Mouse (Mus musculus): ENCODE measurements around the gene Ndufb6. TPM values are rescaled to one million over a fixed set of nuclear protein-coding genes. Genes with fewer than 3 reads are reported as not detected.
A peak's percentile ranks its signal among the peaks of the same experiment; 100 is the strongest.
"Not testable (repeated sequence)": the region's sequence is repeated elsewhere in the genome, so short reads cannot be mapped to it uniquely, and the experiment has no call there.

Gene Ndufb6
- total RNA-seq (2021): 100 to 1,000 TPM; 166 to 192 TPM

DNA sequence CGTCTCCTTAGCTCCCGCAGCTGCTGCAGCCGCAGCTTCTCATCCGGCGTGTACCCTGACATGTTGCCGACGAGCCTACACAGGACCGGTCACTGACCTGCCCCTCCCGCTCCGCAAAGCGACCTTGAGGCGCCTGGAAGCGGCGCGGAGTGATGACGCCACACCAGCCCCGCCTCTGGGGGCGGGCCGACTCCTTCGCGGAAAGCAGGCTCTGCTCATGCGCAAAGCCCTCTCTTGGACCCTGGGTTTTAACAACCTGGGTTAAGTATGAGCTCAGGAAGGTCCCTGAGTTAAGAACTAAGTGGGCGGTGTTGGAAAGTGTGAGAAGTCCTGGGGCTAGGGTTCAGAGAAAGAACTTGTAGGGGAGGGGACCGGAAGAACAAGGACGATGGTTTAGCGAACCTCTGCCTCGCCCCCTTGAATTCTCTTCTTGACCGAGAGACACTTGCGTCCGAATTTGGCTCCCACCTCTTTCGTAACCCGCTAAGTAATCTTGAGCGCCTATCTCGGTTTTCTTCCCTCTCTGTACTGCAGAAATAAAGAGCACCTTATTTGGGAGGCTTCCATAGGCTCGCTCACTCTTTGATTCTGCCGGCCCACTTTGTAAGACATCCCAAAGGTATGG lies at the start of gene Ndufb6:
TSS of gene Ndufb6 (minus strand) at position 146 of the 625 bp plus-strand sequence.
- DNase-seq (ENCODE audit: extremely low spot score in 1 of 2, low spot score in 1 of 2): peak; percentile 92 to 95

DNA sequence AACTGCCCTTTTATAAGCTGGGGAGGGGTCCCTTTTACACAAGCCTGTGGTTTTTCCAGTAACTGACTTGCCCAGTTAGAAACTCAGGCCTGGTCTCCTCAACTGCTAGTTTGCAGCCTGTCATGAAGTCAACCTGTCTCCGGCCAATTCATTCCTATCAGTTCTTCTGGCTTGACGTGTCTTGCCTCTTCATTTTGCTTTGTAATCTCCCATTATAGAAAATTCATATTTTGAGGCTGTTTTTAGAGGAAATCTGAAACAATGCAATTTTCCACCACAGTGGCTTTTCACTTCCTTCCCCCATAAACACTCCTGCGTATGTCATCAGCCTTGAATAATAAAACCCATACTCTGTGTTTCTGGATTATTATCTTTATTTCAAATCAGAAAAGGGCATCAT lies 47.9 kb upstream of the Ndufb6 start:
- DNase-seq (ENCODE audit: extremely low spot score in 1 of 2, low spot score in 1 of 2): no peak

DNA sequence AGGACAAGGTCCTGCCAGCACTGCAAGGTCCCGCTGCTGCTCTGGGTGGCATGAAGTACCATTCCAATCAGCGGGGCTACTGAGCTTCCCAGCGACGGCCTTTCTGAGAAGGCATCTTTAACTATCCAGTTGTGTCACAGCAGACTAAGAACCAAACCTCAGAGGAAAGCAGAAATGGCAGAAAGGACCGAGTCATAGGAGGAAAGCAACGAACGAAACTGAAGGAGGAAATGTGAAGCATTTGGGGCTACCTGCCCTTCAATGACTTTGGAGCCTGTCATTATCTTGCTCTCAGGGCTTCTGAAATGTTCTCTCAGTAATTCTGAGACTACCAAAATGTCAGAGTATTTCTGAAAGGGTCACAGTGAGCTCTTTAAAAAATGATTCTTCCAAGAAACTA lies 45.4 kb upstream of the Ndufb6 start:
- no peak for DNase-seq (ENCODE audit: extremely low spot score in 1 of 2, low spot score in 1 of 2)

DNA sequence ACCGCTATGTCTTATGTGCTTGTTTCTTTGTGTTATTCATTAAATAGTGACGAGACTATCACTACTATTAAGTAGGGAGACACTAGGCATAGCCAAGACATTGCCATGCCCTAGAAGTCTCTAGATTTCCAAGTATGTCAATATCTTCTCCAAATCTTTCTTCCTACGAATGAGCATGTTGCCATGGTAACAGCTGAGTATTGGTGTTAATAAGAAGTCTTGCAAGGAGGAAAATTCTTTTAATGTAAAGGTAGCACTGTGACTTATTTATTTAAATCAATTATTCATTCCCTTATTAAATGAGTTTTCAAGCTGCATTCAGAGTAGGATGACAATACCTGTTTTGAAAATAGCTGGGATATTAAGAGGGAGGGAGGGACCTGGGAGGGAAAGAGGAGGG lies 38.2 kb upstream of the Ndufb6 start:
- DNase-seq (ENCODE audit: extremely low spot score in 1 of 2, low spot score in 1 of 2): no peak

DNA sequence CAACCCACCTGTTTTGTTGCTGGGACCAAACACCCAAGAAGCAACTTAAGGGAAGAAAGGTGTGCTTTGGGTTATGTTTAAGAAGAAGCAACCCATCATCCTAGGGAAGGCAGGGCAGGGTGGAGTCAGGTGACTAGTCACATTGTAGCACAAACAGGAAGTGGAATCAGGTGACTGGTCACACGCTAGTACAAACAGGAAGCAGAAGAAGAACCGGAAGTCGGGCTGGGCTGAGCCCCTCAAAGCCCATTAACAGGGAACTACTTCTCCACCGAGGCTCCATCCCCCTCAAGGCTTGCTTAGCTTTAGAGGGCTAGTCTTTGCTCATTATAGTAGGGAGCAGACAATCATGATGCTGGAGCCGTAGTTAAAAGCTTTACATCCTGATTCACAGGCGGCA lies 33.8 kb upstream of the Ndufb6 start:
- no peak for DNase-seq (ENCODE audit: extremely low spot score in 1 of 2, low spot score in 1 of 2)

DNA sequence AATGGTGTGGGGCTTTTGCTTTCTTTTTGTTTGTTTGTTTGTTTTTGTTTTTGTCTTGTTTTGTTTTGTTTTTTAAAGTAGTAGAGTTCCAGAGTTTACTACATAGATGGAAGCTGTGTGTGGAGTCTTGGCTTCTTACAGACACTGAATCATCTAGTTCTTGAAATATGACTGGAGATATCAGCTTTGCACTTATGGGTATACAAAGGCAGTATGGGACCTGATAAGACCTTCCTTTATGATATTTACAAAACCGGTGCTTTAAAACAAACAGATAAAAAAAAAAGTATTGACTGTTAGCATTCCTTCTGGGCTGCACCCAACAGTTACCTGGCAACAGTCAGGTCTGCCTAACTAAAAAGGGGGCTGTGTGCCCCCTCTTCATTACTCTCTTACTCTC lies 33.0 kb upstream of the Ndufb6 start:
- DNase-seq (ENCODE audit: extremely low spot score in 1 of 2, low spot score in 1 of 2): no peak

- DNase-seq (ENCODE audit: extremely low spot score in 1 of 2, low spot score in 1 of 2): no peak
These were observed 31.7 kb upstream of the Ndufb6 start for GRCm38 (mm10) chr4:40310796-40311383.

GRCm38 (mm10) chr4:40309682-40310081 lies 30.5 kb upstream of the Ndufb6 start:
- no peak for DNase-seq (ENCODE audit: extremely low spot score in 1 of 2, low spot score in 1 of 2)

GRCm38 (mm10) chr4:40302445-40303125 lies 23.4 kb upstream of the Ndufb6 start:
- no peak for DNase-seq (ENCODE audit: extremely low spot score in 1 of 2, low spot score in 1 of 2)

- DNase-seq (ENCODE audit: extremely low spot score in 1 of 2, low spot score in 1 of 2): peak; percentile 57 to 69
These were observed 22.0 kb upstream of the Ndufb6 start for GRCm38 (mm10) chr4:40301076-40301789.

- no peak for DNase-seq (ENCODE audit: extremely low spot score in 1 of 2, low spot score in 1 of 2)
These were observed 19.9 kb upstream of the Ndufb6 start for GRCm38 (mm10) chr4:40299169-40299568.

DNA sequence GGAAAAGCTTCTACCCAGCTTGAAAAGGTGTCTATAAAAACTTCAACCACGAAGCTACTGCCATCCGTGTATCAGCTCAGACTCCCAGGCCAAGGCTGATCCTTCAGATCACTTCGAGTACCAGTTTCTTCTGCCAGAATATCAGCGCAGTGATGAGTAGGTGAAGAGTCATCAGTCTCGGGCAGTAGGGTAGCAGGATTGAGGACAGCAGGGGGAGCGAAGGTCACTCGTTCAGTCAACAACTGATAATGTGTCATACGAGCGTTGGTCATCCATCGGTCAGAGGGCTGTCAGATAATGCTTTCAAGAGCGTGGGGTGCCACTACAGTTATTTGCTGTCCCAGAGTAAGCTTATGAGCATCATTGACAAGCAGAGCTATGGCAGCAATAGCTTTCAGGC lies 12.3 kb upstream of the Ndufb6 start:
- not testable (repeated sequence) for DNase-seq (ENCODE audit: extremely low spot score in 1 of 2, low spot score in 1 of 2)

DNA sequence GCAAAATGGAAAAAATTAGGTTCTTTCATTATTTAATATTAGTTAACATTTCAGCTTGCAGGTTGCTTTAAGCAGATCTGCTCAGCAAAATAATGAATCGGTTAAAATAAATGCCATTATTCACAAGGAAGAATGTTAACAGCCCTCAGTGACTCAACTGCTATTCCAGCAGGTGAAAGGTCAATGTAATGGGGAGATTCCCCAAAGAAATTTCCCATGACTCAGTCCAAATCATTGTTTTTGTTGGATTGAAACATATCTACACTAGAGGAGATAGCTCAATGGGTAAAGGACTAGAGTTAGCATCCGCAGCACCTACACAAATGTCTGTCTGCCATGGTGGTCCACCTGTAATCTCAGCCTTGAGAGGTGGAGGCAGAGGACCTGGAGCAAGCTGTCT lies 9.8 kb upstream of the Ndufb6 start:
- no peak for DNase-seq (ENCODE audit: extremely low spot score in 1 of 2, low spot score in 1 of 2)

DNA sequence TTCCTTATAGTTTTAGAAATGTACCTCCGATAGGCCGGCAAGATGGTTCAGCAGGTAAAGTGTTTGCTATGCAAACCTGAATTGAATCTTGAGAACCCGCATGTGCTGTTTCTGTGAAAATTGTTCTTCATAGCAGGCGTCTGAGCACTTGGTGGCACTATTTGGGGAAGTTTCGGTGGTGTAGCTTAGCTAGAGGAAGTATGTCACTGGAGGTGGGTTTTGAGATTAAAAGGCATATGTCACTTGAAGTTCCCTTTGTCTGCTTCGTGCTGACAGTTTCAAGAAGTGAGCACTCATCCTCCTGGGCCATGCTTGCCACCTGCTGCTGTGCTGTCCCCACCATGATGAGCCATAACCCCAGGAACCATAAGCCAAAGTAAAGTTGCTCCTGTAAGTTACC lies 8.2 kb upstream of the Ndufb6 start:
- DNase-seq (ENCODE audit: extremely low spot score in 1 of 2, low spot score in 1 of 2): no peak

- peak; percentile 36 to 84 for DNase-seq (ENCODE audit: extremely low spot score in 1 of 2, low spot score in 1 of 2)
These were observed 6.4 kb upstream of the Ndufb6 start for GRCm38 (mm10) chr4:40285582-40285981.

GRCm38 (mm10) chr4:40278880-40279275 lies 343 bp downstream of the Ndufb6 start:
- DNase-seq (ENCODE audit: extremely low spot score in 1 of 2, low spot score in 1 of 2): no peak

DNA sequence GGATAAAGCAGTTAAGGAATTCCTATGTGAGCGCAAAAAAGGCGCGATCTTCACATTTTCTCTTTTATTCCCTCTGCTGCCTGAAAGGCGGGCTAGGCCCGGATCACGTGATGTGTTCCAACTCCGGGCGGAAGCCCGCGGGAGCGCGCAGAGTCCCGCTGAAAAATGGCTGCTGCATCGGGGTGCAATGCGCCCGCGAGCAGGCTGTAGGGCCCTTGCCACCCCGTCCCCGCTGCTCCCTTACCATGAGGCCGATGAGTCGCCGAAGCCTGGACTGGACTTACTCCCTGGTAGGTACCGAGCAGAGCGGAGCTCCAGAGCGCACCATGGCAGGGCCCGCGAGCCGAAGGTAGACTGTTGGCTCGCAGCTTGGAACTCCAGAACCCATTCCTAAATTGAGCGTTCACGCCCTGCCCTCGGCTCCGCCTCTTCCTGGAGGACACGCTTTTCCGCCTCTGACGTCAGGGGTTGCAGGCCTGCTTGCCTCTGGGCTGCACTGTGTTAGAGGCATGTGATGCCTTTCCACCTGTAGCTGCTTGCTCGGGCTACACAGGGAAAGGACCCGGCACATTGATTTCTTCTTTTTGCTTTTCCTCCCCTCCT lies 9.7 kb downstream of the Ndufb6 start, which contains the start of the genes Smim27 and Topors:
TSS of gene Smim27 (plus strand) at position 150 of the 603 bp plus-strand sequence.
TSS of gene Topors (minus strand) at position 421 of the 603 bp plus-strand sequence.
- peak; percentile 83 to 93 for DNase-seq (ENCODE audit: extremely low spot score in 1 of 2, low spot score in 1 of 2)

- no peak for DNase-seq (ENCODE audit: extremely low spot score in 1 of 2, low spot score in 1 of 2)
These were observed 10.4 kb downstream of the Ndufb6 start for GRCm38 (mm10) chr4:40268835-40269234.

GRCm38 (mm10) chr4:40268204-40268813 lies 10.9 kb downstream of the Ndufb6 start:
- peak; percentile 86 for DNase-seq (ENCODE audit: extremely low spot score in 1 of 2, low spot score in 1 of 2)

GRCm38 (mm10) chr4:40267681-40268080 lies 11.5 kb downstream of the Ndufb6 start:
- DNase-seq (ENCODE audit: extremely low spot score in 1 of 2, low spot score in 1 of 2): no peak
